Mouse (Mus musculus) megakaryocyte, embryonic 14.5 days (primary cell): ENCODE measurements around the gene Adamts9.

Experiments
- FLI1 ChIP-seq: IDR thresholded peaks from 2 replicates; pipeline ENCODE4 v1.6.1; 2012; ENCODE audit warnings: low read length, inconsistent platforms, mixed read lengths
- GATA1 ChIP-seq: IDR thresholded peaks from 3 replicates; pipeline ENCODE4 v1.6.1; 2012; ENCODE audit warnings: mixed read lengths, low read length, inconsistent platforms, borderline replicate concordance

GRCm38 (mm10) chr6:92944048-92944685 lies 875 bp upstream of the Adamts9 start:
- TF ChIP-seq GATA1 (no peak), FLI1 (no peak)
